Mouse (Mus musculus): ENCODE measurements around the gene Ppm1f.
"Not testable (repeated sequence)": the region's sequence is repeated elsewhere in the genome, so short reads cannot be mapped to it uniquely, and the experiment has no call there.

Ppm1f gene

GRCm38 (mm10) chr16:16911641-16912597 is 15.7 kb downstream of the Ppm1f start:
- DNase-seq (ENCODE audit: low spot score in 2 of 2), result peak; percentile 85 to 86

GRCm38 (mm10) chr16:16913440-16913839 is 17.2 kb downstream of the Ppm1f start:
- no peak for DNase-seq (ENCODE audit: low spot score in 2 of 2)

DNA sequence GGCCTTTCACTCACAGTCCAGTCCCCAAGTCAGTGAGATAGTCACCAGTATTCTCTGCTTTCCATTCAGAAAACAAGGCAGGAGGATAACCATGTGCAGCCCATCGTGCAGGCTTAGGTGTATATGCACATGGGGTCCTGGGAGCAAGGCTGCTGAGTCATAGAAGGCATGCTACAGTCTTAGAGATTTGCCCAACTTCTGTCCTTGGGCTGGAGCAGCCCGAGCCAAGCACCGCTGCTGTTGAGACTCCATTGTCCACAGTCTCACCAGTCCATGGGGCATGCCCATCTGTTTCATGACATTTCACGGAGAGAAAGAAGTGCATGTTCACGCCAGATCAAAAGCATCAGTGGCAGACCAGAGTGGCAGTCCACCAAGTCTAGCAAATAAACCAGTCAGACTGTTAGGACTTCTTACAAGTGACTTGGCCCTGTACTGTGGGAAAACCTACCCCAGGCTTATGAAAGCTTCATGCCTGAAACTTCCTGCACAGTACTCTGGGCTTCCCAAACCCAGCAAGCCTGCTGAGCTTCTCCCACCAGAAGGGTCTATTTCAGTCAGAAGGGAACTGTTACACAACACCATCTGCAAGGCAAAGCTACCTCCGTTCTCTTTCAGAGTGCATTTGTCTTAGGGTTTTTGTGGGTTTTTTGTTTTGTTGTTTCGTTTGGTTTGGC is 22.3 kb downstream of the Ppm1f start:
- DNase-seq (ENCODE audit: low spot score in 2 of 2), result no peak

GRCm38 (mm10) chr16:16921021-16921435 is 24.8 kb downstream of the Ppm1f start:
- peak; percentile 36 to 49 for DNase-seq (ENCODE audit: low spot score in 2 of 2)

- DNase-seq (ENCODE audit: low spot score in 2 of 2), result no peak
Measured at GRCm38 (mm10) chr16:16924481-16924880, 28.2 kb downstream of the Ppm1f start.

DNA sequence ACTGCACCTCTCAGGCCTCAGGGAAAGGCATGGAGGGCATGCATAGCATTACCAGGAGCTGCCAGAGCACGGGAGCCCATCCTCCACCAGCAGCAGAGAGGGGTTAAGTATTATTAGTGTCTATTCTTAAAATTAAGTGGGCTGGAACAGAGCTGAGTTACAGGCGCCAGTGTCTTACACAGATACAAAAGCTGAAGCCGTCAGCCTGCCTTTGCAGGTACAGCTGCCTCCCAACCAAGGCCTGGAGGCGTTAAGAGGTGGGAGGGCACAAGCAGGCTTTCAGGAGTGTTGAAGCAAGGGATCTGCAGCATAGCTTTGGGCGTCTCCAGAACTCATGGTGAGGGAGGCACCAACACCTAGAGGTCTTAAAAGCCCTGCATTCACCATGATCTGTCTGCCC is 30.3 kb downstream of the Ppm1f start:
- no peak for DNase-seq (ENCODE audit: low spot score in 2 of 2)

DNA sequence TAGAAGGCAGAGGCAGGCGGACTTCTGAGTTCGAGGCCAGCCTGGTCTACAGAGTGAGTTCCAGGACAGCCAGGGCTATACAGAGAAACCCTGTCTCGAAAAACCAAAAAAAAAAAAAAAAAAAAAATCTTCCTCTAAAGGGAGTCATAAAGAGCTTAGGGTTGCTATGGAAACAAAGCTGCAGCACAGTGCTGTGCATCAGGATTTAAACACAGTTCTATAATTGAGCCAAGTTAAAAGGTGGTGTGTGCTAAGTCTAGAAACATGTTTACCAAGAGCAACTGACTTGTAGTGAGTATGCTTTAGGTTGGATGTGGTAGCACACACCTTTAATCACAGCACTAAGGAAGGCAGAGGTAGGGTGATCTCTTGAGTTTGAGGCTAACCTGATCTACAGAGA is 32.6 kb downstream of the Ppm1f start:
- not testable (repeated sequence) for DNase-seq (ENCODE audit: low spot score in 2 of 2)

DNA sequence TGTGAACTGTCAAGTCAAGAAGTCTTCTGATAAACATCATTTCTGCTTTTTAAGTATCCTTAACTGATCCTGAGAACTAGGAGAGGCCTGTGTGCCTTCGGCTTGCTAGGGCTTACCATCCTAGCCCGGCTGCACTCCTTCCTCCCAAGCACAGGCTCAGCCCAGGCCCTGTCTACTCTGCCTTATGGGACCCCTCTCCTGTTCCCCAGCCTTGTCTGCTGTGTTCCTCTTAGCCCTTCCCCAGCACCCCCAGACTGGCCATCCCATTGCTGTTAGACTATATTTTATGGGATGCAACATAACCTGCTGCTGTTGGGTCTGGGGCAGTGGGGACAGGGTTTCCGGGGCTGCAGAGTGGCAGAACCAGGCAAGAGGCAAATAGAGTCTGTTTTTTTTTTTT is 34.1 kb downstream of the Ppm1f start:
- DNase-seq (ENCODE audit: low spot score in 2 of 2), result no peak

- no peak for DNase-seq (ENCODE audit: low spot score in 2 of 2)
Measured at GRCm38 (mm10) chr16:16930810-16931296, 34.6 kb downstream of the Ppm1f start.

GRCm38 (mm10) chr16:16939543-16939942 is 43.3 kb downstream of the Ppm1f start:
- DNase-seq (ENCODE audit: low spot score in 2 of 2), result no peak

DNA sequence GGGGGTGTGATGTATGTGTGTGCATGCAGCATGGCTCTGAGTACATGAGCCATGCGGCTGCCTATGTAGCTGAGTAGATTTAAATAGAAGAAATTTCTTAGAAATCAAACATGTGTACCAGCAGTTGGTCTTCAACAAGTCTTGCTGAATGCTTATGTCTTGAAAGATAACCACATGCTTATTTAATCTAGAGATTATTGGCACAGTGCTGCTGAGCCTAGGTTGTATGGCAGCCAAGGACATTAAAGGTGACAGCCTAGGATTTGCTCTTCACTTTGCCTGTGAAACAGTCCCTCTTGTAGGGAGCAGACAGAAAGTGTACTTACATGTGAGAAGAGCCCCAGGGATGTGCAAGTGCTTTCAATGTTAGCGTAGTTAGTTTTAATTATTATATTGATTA is 44.8 kb downstream of the Ppm1f start:
- DNase-seq (ENCODE audit: low spot score in 2 of 2), result no peak

DNA sequence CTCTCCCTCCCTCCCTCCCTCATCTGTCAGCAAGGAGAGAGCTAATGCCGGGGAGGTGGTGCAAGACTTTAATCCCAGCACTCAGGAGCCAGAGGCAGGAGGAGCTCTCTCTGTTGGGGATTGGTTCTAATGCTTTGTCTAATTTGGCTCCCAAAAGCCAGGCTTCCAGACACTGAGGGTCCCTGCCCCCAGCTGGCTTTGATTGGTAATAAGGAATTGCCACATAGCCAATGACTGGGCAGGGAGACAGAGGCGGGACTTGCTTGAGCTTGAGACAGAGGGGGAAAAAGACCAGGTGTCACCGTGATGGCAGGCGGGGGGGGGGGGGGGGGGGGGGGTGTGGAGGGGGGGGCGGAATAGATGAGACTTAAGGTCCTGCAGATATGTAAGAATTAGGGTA is 62.3 kb downstream of the Ppm1f start:
- no peak for DNase-seq (ENCODE audit: low spot score in 2 of 2)

DNA sequence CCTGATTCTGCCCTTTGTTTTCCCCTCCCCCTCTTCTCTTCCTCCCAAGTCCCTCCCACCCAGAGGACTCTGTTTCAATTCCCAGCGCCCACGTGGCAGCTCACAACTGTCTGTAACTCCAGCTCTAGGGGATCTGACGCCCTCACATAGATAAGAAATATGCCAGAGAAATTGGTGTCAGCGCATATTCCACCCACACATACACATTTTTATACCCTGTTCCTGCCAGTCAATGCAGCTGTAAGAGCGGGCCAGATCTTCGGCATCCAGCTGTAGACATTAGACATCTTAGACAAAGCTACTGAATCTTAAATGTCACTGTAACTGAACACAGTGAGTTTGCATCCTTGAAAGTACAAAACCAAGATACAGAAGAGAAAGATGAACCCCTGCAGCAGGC is 63.6 kb downstream of the Ppm1f start:
- DNase-seq (ENCODE audit: low spot score in 2 of 2), result no peak

- DNase-seq (ENCODE audit: low spot score in 2 of 2), result no peak
Measured at GRCm38 (mm10) chr16:16965149-16965548, 68.9 kb downstream of the Ppm1f start.

GRCm38 (mm10) chr16:16966290-16966689 is 70.0 kb downstream of the Ppm1f start:
- DNase-seq (ENCODE audit: low spot score in 2 of 2), result no peak

All from urinary bladder, postnatal 36 days (tissue).